Mouse (Mus musculus): ENCODE data around the gene Il34. TPM values are rescaled to one million over a fixed set of nuclear protein-coding genes. Genes with fewer than 3 reads are reported as not detected.

Il34 gene
- total and polyA plus RNA-seq, 3 experiments = 3.3 to 15.3 (median 5.3) TPM

DNA sequence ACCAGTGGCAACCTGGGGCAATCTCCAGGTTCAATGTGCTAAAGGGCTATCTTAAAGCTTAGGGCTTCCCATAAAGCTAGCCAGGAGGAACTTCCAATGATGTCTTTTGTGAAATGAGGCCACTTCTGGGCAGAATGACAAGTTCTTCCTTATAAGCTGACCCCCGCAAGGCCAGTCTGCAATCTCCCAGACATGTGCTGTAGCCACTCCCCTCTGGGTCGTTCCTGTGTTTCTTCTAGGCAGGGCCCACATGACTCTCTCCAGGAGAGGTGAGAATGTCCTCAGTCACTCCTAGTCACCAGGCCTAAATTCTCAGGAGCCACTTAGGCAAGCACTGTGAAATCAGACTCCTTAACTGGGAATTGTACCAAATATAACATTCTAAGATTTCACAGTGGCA is 4.1 kb upstream of the Il34 start:
- intact Hi-C loops (cut with DNase I) = loop anchor here (10.0 kb wide), 1 partner anchor 165 kb away; no protein-coding TSS in a partner anchor
- H3K4me3 ChIP-seq = no peak overlapping the region
- H3K27ac ChIP-seq = no peak overlapping the region; the same call in 1 of the 2 replicates
- H3K9ac ChIP-seq (ENCODE audit: low read depth, low read length) = no peak overlapping the region
- no peak for DNase-seq
- WGBS = 17% methylated on average over 2 of the region's 2 CpGs
- peaks cover 9% of the 10 kb centered on the region for H3K36me3 ChIP-seq (ENCODE audit: control insufficient read depth, insufficient read depth, low read length)
- H3K4me1 ChIP-seq (ENCODE audit: control insufficient read depth, insufficient read depth, low read length) = peaks cover 7% of the 10 kb centered on the region
- no peaks in the 10 kb centered on the region for H3K27me3 ChIP-seq (ENCODE audit: control insufficient read depth, insufficient read depth, low read length)
- TF ChIP-seq CTCF (IDR thresholded peaks at IDR 0.05) = no peak
- TF ChIP-seq EP300 (IDR thresholded peaks at IDR 0.05; ENCODE audit: insufficient read depth, low read depth, low read length) = no peak
- TF ChIP-seq POLR2A (IDR thresholded peaks at IDR 0.05; ENCODE audit: insufficient read depth, low read depth, low read length) = no peak
- H3K79me2 ChIP-seq (replicated peaks; ENCODE audit: control insufficient read depth, insufficient read depth, low read length) = no peaks in the 10 kb centered on the region

DNA sequence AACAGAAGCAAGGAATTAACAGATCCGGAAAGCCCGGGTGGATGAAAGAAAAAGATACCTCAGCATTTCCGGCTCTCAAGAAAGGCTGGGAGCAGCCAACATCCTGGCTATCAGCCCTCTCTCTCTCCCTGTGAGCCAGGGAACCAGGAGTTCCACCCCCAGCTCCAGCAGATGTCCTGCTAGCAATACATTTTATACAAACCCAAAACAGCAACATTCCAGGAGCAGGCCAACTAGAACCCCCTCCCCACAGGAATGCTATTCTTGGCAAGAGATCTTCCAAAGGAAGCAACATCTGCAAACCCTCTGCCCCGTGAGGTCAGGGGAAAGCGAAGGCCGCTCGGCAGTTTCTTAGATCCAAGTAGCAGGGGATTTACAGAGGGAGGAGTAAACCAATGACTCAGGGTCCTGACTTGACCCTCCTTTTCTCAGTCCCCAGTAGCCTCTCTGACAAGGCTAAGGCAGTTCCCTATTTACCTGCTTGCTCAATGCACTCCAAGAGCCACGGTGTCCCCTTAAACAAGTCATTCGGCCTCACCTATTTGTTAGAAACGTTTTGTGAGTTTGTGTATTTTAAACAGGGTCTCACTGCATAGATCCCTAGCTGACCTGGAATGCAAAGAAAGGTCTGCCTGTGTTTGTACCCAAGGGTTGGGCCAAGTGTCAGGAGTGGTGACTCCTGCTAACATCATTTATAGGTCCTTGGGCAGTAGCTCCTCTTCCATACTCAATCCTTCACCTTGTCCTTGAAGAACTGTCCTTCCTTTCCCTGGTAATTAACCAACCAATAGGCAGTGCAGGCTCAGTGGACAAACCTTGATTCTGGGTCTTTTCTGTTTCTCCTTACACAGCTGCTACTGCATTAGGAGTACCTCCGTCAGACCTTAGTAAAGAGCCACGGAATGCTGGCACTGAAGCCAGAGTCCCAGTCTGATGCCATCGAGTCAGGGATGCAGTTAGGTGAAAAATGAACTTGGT is 3.1 kb upstream of the Il34 start:
- peak in 1 of 2 experiments; percentile 45 for DNase-seq
- 0 out of 2 replicates have a peak, but pooled peaks have one; percentile 18 for TF ChIP-seq EP300 (IDR thresholded peaks at IDR 0.05; ENCODE audit: insufficient read depth, low read depth, low read length)
- TF ChIP-seq POLR2A (IDR thresholded peaks at IDR 0.05; ENCODE audit: insufficient read depth, low read depth, low read length) = no peak
- TF ChIP-seq CTCF (IDR thresholded peaks at IDR 0.05) = no peak
- WGBS = 38% methylated on average over 13 of the region's 13 CpGs
- peaks cover 7% of the 10 kb centered on the region for H3K4me1 ChIP-seq (ENCODE audit: control insufficient read depth, insufficient read depth, low read length)
- H3K4me3 ChIP-seq = no peak overlapping the region
- intact Hi-C loops (cut with DNase I) = no loop called here
- peaks cover 6% of the 10 kb centered on the region for H3K36me3 ChIP-seq (ENCODE audit: control insufficient read depth, insufficient read depth, low read length)
- no peaks in the 10 kb centered on the region for H3K27me3 ChIP-seq (ENCODE audit: control insufficient read depth, insufficient read depth, low read length)
- H3K27ac ChIP-seq = peak overlapping the region; percentile 40
- no peak overlapping the region for H3K9ac ChIP-seq (ENCODE audit: low read depth, low read length)
- H3K79me2 ChIP-seq (replicated peaks; ENCODE audit: control insufficient read depth, insufficient read depth, low read length) = no peaks in the 10 kb centered on the region

DNA sequence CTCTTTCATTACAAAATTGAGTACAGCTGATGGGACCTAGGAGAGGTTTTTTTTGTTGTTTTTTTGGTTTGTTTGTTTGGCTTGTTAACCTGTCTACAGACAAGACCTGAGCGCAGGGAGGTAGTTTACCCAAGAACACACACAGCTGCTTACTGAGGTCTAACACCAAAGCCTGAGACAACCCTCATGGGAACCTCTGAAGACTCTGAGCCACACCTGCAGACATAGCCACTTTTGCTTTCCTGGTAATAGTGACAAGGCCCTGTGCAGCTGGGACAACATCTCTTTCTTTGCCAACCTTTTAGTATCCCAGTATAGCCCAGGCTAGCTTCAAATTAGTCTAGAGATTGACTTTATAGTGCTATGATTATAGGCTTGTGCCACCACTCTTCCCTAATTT is 422 bp upstream of the Il34 start:
- H3K27ac ChIP-seq = no peak overlapping the region
- no peak overlapping the region for H3K9ac ChIP-seq (ENCODE audit: low read depth, low read length)
- H3K79me2 ChIP-seq (replicated peaks; ENCODE audit: control insufficient read depth, insufficient read depth, low read length) = no peaks in the 10 kb centered on the region
- intact Hi-C loops (cut with DNase I) = no loop called here
- no peaks in the 10 kb centered on the region for H3K27me3 ChIP-seq (ENCODE audit: control insufficient read depth, insufficient read depth, low read length)
- H3K36me3 ChIP-seq (ENCODE audit: control insufficient read depth, insufficient read depth, low read length) = peaks cover 6% of the 10 kb centered on the region
- peaks cover 7% of the 10 kb centered on the region for H3K4me1 ChIP-seq (ENCODE audit: control insufficient read depth, insufficient read depth, low read length)
- no peak overlapping the region for H3K4me3 ChIP-seq
- TF ChIP-seq EP300 (IDR thresholded peaks at IDR 0.05; ENCODE audit: insufficient read depth, low read depth, low read length) (no peak), POLR2A (IDR thresholded peaks at IDR 0.05; ENCODE audit: insufficient read depth, low read depth, low read length) (no peak), CTCF (IDR thresholded peaks at IDR 0.05) (no peak)
- 100% methylated on average over 1 of the region's 1 CpGs for WGBS
- DNase-seq = no peak

DNA sequence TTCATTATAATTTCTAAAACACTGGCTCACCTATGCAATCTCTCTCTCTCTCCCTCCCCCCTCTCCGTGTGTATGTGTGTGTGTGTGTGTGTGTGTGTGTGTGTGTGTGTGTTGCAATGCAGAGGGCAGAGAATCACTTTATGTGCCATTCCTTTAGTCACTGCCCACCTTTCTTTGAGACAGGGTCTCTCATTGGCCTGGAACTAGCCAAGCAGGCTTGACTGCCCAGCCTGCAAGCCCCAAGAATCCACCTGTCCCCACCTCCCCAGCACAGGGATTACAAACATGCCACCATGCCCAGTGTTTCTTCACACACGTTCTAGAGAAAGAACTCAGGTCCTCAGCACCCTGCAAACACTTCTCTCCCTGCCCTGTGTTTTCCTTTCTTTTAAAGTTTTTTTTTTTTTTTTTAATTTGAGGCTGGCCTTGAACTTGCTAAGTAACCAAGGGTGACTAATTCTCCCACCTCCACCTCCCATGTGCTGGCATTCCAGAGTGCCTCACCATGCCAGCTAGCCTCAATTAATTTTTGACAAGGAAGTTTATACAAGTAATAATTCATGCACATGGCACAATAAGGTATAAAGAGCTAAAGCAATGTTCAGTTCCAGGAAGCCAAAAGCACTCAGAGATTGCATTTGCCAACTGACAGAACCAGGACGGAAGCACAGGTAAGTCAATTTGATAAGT is 754 bp downstream of the Il34 start:
- no peaks in the 10 kb centered on the region; the same call in 1 of the 2 replicates for H3K36me3 ChIP-seq (ENCODE audit: control insufficient read depth, insufficient read depth, low read length)
- intact Hi-C loops (cut with DNase I) = no loop called here
- no peak overlapping the region for H3K4me3 ChIP-seq
- no peak for DNase-seq
- whole genome bisulfite sequencing = 50% methylated on average over 3 of the region's 3 CpGs
- H3K79me2 ChIP-seq (replicated peaks; ENCODE audit: control insufficient read depth, insufficient read depth, low read length) = no peaks in the 10 kb centered on the region
- no peak overlapping the region for H3K9ac ChIP-seq (ENCODE audit: low read depth, low read length)
- TF ChIP-seq EP300 (IDR thresholded peaks at IDR 0.05; ENCODE audit: insufficient read depth, low read depth, low read length) (no peak), POLR2A (IDR thresholded peaks at IDR 0.05; ENCODE audit: insufficient read depth, low read depth, low read length) (no peak), CTCF (IDR thresholded peaks at IDR 0.05) (no peak)
- peak overlapping the region; percentile 41; the same call in 1 of the 2 replicates for H3K27ac ChIP-seq
- no peaks in the 10 kb centered on the region for H3K27me3 ChIP-seq (ENCODE audit: control insufficient read depth, insufficient read depth, low read length)
- peaks cover 7% of the 10 kb centered on the region for H3K4me1 ChIP-seq (ENCODE audit: control insufficient read depth, insufficient read depth, low read length)

DNA sequence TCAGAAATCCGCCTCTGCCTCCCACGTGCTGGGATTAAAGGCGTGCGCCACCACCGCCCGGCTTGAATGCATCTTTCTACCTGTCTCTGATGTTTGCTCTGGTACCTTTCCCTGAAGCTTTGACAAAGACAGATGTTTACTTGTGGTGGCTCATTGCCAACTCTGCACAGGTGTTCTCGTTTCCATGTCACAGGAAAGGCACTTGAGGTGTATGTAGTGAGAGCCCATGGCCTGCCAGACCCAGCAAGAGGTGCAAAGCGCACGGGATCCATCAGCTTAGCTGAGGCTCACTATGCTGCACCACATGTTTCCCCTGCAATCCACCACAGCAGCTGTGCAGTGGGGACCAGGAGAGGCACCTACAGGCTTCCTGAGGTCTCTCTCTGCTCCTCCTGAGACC is 1.9 kb downstream of the Il34 start:
- no peak for DNase-seq
- Histone ChIP-seq H3K9ac (ENCODE audit: low read depth, low read length) (no peak overlapping the region), H3K4me3 (no peak overlapping the region), H3K27me3 (ENCODE audit: control insufficient read depth, insufficient read depth, low read length) (no peaks in the 10 kb centered on the region), H3K36me3 (ENCODE audit: control insufficient read depth, insufficient read depth, low read length) (no peaks in the 10 kb centered on the region), H3K79me2 (replicated peaks; ENCODE audit: control insufficient read depth, insufficient read depth, low read length) (no peaks in the 10 kb centered on the region), H3K4me1 (ENCODE audit: control insufficient read depth, insufficient read depth, low read length) (peaks cover 3% of the 10 kb centered on the region), H3K27ac (peak overlapping the region; percentile 28; the same call in 1 of the 2 replicates)
- intact Hi-C loops (cut with DNase I) = no loop called here
- WGBS = 90% methylated on average over 9 of the region's 9 CpGs
- TF ChIP-seq EP300 (IDR thresholded peaks at IDR 0.05; ENCODE audit: insufficient read depth, low read depth, low read length) = no peak
- no peak for TF ChIP-seq POLR2A (IDR thresholded peaks at IDR 0.05; ENCODE audit: insufficient read depth, low read depth, low read length)
- no peak for TF ChIP-seq CTCF (IDR thresholded peaks at IDR 0.05)

All from heart, adult 2 months (tissue).